In genomic region chr8:25440391-25441056, GRCm38 (mm10) we compare ENCODE assay signal across 9 mouse cellular contexts.
DNase-seq lines count a peak whose midpoint lies in the region; ATAC-seq and TF ChIP-seq lines count a peak whose summit lies in the region.
"Had no signal": no experiment of that assay in that cellular context is flagged by ENCODE, and none has a peak within 500 bp of the region (broad histone marks: within the 10 kb centered on the region; RNA-seq: fewer than 3 reads in every experiment).

No protein-coding gene starts in this region.

- no peaks in the 10 kb centered on the region for H3K27me3 ChIP-seq in intestine, embryonic 14.5 days (replicated peaks; ENCODE audit: control insufficient read depth, insufficient read depth, low read length)
- no peaks in the 10 kb centered on the region for H3K27me3 ChIP-seq in intestine, postnatal 0 days (replicated peaks; ENCODE audit: control insufficient read depth, insufficient read depth, low read length)
- H3K27me3 ChIP-seq in limb, embryonic 10.5 days (ENCODE audit: low read depth, poor library complexity, severe bottlenecking), result 0 out of 2 replicates have a peak, but pooled peaks cover 6% of the 10 kb centered on the region
- H3K27me3 ChIP-seq in neural tube, embryonic 13.5 days, result 0 out of 2 replicates have a peak, but pooled peaks cover 3% of the 10 kb centered on the region

- H3K9me3 ChIP-seq in intestine, embryonic 14.5 days (ENCODE audit: control insufficient read depth, low read length), result no peaks in the 10 kb centered on the region
- no peaks in the 10 kb centered on the region for H3K9me3 ChIP-seq in intestine, postnatal 0 days (ENCODE audit: control insufficient read depth)
- no peaks in the 10 kb centered on the region for H3K9me3 ChIP-seq in limb, embryonic 10.5 days (replicated peaks)
- H3K9me3 ChIP-seq in neural tube, embryonic 13.5 days, result no peaks in the 10 kb centered on the region
- H3K9me3 ChIP-seq: G1E had no signal

- no peak for ATAC-seq in intestine, embryonic 14.5 days (replicated peaks; ENCODE audit: low FRiP score, low TSS enrichment, low read depth)
- no peak for ATAC-seq in intestine, postnatal 0 days
- peak; percentile 76 for ATAC-seq in neural tube, embryonic 13.5 days (ENCODE audit: low read depth)

- H3K4me3 ChIP-seq in intestine, embryonic 14.5 days (ENCODE audit: low read depth, low read length), result no peak overlapping the region
- H3K4me3 ChIP-seq in intestine, postnatal 0 days (ENCODE audit: low read depth, low read length), result no peak overlapping the region
- H3K4me3 ChIP-seq in limb, embryonic 10.5 days, result peak overlapping the region; percentile 37
- H3K4me3 ChIP-seq in neural tube, embryonic 13.5 days, result no peak overlapping the region

- no peak for TF ChIP-seq CTCF in intestine, postnatal 0 days (IDR thresholded peaks at IDR 0.05; ENCODE audit: low read depth)

- H3K27ac ChIP-seq in intestine, embryonic 14.5 days (ENCODE audit: low read depth), result peak overlapping the region; percentile 18; the same call in 1 of the 2 replicates
- no peak overlapping the region for H3K27ac ChIP-seq in intestine, postnatal 0 days (ENCODE audit: low read depth, low read length)
- H3K27ac ChIP-seq in limb, embryonic 10.5 days, result peak overlapping the region; percentile 87
- peak overlapping the region; percentile 53 for H3K27ac ChIP-seq in neural tube, embryonic 13.5 days (replicated peaks)

- intact Hi-C loops in gastrocnemius, postnatal 36 days (cut with DNase I), result no loop called here

- H3K9ac ChIP-seq in intestine, embryonic 14.5 days (ENCODE audit: low read length), result no peak overlapping the region
- no peak overlapping the region for H3K9ac ChIP-seq in intestine, postnatal 0 days (ENCODE audit: low read depth, low read length)
- peak overlapping the region; percentile 38 for H3K9ac ChIP-seq in neural tube, embryonic 13.5 days

- peak overlapping the region; percentile 38 for H3K4me2 ChIP-seq in intestine, embryonic 14.5 days (ENCODE audit: low read length)
- H3K4me2 ChIP-seq in intestine, postnatal 0 days (replicated peaks; ENCODE audit: low read depth), result no peak overlapping the region
- H3K4me2 ChIP-seq in neural tube, embryonic 13.5 days, result peak overlapping the region; percentile 36

- no peaks in the 10 kb centered on the region for H3K36me3 ChIP-seq in intestine, embryonic 14.5 days (ENCODE audit: control insufficient read depth, insufficient read depth, low read length)
- no peaks in the 10 kb centered on the region for H3K36me3 ChIP-seq in intestine, postnatal 0 days (ENCODE audit: control insufficient read depth, insufficient read depth)
- no peaks in the 10 kb centered on the region for H3K36me3 ChIP-seq in limb, embryonic 10.5 days
- no peaks in the 10 kb centered on the region for H3K36me3 ChIP-seq in neural tube, embryonic 13.5 days
- H3K36me3 ChIP-seq: G1E had no signal

- 18% methylated on average over 13 of the region's 13 CpGs for WGBS in intestine, embryonic 14.5 days
- WGBS in intestine, postnatal 0 days, result 22% methylated on average over 13 of the region's 13 CpGs
- WGBS in limb, embryonic 10.5 days, result 17% methylated on average over 13 of the region's 13 CpGs
- 17% methylated on average over 13 of the region's 13 CpGs for WGBS in neural tube, embryonic 13.5 days

- peaks cover 11% of the 10 kb centered on the region for H3K4me1 ChIP-seq in intestine, embryonic 14.5 days (replicated peaks; ENCODE audit: control insufficient read depth, insufficient read depth, low read length)
- H3K4me1 ChIP-seq in intestine, postnatal 0 days (replicated peaks; ENCODE audit: control insufficient read depth, insufficient read depth, low read length), result no peaks in the 10 kb centered on the region
- H3K4me1 ChIP-seq in limb, embryonic 10.5 days, result peaks cover 38% of the 10 kb centered on the region
- peaks cover 14% of the 10 kb centered on the region for H3K4me1 ChIP-seq in neural tube, embryonic 13.5 days (replicated peaks)

- DNase-seq in intestine, embryonic 14.5 days (ENCODE audit: low spot score), result peak; percentile 62
- peak; percentile 85 for DNase-seq in cerebellum, adult 11-12 months
- peak; percentile 27 to 28 for DNase-seq in gastrocnemius, postnatal 36 days
- DNase-seq in kidney, adult 11 months, result peak; percentile 80
- DNase-seq in limb, embryonic 10.5 days (ENCODE audit: low spot score), result peak; percentile 48
- no peak for DNase-seq in thymus, postnatal 36 days

Comparison
In these comparisons a context has a peak if more than half of its experiments do, and no peak if none do; other contexts are left out.
1. DNase-seq: peak in intestine, embryonic 14.5 days (single experiment), cerebellum, adult 11-12 months (single experiment), gastrocnemius, postnatal 36 days (2 of 2), kidney, adult 11 months (single experiment) and limb, embryonic 10.5 days (single experiment); none in thymus, postnatal 36 days (0 of 2).